Comparison of ENCODE assay signal across 14 mouse cellular contexts in the genomic region with DNA sequence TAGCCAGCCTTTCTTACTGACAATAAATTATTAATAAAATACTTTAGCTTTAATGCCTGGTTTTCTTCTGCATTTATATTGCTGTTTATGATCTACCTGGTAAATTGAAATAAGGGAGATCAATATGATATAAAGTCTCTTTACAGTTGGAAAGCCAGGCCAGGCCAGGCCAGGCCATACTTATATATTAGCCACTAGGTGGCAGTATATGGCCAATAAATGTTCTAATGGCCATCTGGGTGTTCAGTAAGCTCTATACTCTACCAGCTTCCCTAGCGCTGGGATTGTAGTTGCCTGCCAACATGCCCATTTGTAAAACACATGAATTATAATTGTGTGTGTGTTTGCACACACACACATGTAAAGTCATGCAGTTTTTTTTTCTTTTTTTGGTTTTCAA. TPM values are rescaled to one million over a fixed set of nuclear protein-coding genes. Genes with fewer than 3 reads are reported as not detected.
DNase-seq lines count a peak whose midpoint lies in the region; ATAC-seq lines count a peak whose summit lies in the region.
"Had no signal": no experiment of that assay in that cellular context is flagged by ENCODE, and none has a peak within 500 bp of the region (broad histone marks: within the 10 kb centered on the region; RNA-seq: fewer than 3 reads in every experiment).

No protein-coding gene starts in this region.

- H3K36me3 ChIP-seq in heart, embryonic 10.5 days = peaks cover 60% of the 10 kb centered on the region
- peaks cover 14% of the 10 kb centered on the region for H3K36me3 ChIP-seq in hindbrain, embryonic 16.5 days (ENCODE audit: control insufficient read depth, insufficient read depth, low read length)
- H3K36me3 ChIP-seq: G1E had no signal

- no peak overlapping the region for H3K27ac ChIP-seq in heart, embryonic 10.5 days
- no peak overlapping the region for H3K27ac ChIP-seq in hindbrain, embryonic 16.5 days (ENCODE audit: low read depth, low read length)

- WGBS in heart, embryonic 10.5 days = 75% methylated on average over 1 of the region's 1 CpGs
- WGBS in hindbrain, embryonic 16.5 days = 77% methylated on average over 1 of the region's 1 CpGs

- no peak overlapping the region for H3K4me2 ChIP-seq in hindbrain, embryonic 16.5 days (ENCODE audit: low read length)

- H3K4me1 ChIP-seq in heart, embryonic 10.5 days = no peaks in the 10 kb centered on the region
- H3K4me1 ChIP-seq in hindbrain, embryonic 16.5 days (ENCODE audit: control insufficient read depth, insufficient read depth, low read depth, low read length) = no peaks in the 10 kb centered on the region

- peak; percentile 20 for DNase-seq in heart, embryonic 10.5 days (ENCODE audit: low spot score)
- DNase-seq in heart, adult 9 months (ENCODE audit: low spot score in 2 of 2) = no peak
- DNase-seq in 3T3-L1 (ENCODE audit: low read depth, low spot score) (peak; percentile 59), ZHBTc4 (ENCODE audit: low read depth, low spot score) (peak; percentile 75)
- DNase-seq in adrenal gland, postnatal 36 days = no peak
- DNase-seq in T-cell, adult 2 months (ENCODE audit: low spot score) = no peak
- no peak for DNase-seq in kidney, adult 8-10 months

- peak; percentile 63; the same call in 1 of the 2 replicates for ATAC-seq in hindbrain, embryonic 16.5 days
- ATAC-seq: inflammation-experienced regulatory T-cells, adult 6 months had no signal

- H3K4me3 ChIP-seq in heart, embryonic 10.5 days = no peak overlapping the region
- H3K4me3 ChIP-seq in hindbrain, embryonic 16.5 days (ENCODE audit: low read length) = no peak overlapping the region

- H3K27me3 ChIP-seq in heart, embryonic 10.5 days (ENCODE audit: insufficient read depth, poor library complexity, severe bottlenecking) = no peaks in the 10 kb centered on the region
- H3K27me3 ChIP-seq in hindbrain, embryonic 16.5 days (replicated peaks; ENCODE audit: control insufficient read depth, insufficient read depth, low read length) = no peaks in the 10 kb centered on the region

- H3K9ac ChIP-seq in hindbrain, embryonic 16.5 days (ENCODE audit: low read depth, low read length) = no peak overlapping the region

- H3K9me3 ChIP-seq in heart, embryonic 10.5 days = no peaks in the 10 kb centered on the region
- H3K9me3 ChIP-seq in hindbrain, embryonic 16.5 days (ENCODE audit: control insufficient read depth, low read length) = no peaks in the 10 kb centered on the region

RNA-seq across cellular contexts. Expression of a gene that starts 16.7 kb away (rescaled TPM):
- polyA plus RNA-seq in heart, embryonic 10.5 days (2016; fragmentation: Nextera tagmentation; extraction: Ambion mirVana) = 0.08 and 0.30 TPM in 2 replicates
- 0.29 and 0.50 TPM in 2 replicates for polyA plus RNA-seq in hindbrain, embryonic 16.5 days (2015; fragmentation: Nextera tagmentation; extraction: Ambion mirVana)
- not detected for total RNA-seq in adrenal gland, postnatal 36 days (2021)
- total RNA-seq: G1E; monocyte, adult 5-6 weeks had no signal
- polyA plus RNA-seq: frontal cortex, adult 2 months; G1E; inflammation-experienced regulatory T-cells, adult 6 months; limb, embryonic 11.5 days; spleen, adult 2 months had no signal

Comparison
In these comparisons a context has a peak if more than half of its experiments do, and no peak if none do; other contexts are left out.
1. DNase-seq: peak in heart, embryonic 10.5 days (single experiment), 3T3-L1 (single experiment) and ZHBTc4 (single experiment); none in heart, adult 9 months (0 of 2), adrenal gland, postnatal 36 days (0 of 2), T-cell, adult 2 months (single experiment) and kidney, adult 8-10 months (0 of 2).